Mouse (Mus musculus) liver, embryonic 11.5 days (tissue): ENCODE data around the gene Cnksr3. TPM values are rescaled to one million over a fixed set of nuclear protein-coding genes. Genes with fewer than 3 reads are reported as not detected.

ENCODE experiments used
- ATAC-seq: fragments of 200-750 bp; cut with Nextera tagmentation; replicated peaks from 2 replicates; pipeline ENCODE4 v1.8.0; 2017; ENCODE audit warnings: moderate number of reproducible peaks, mild to moderate bottlenecking, moderate TSS enrichment, moderate library complexity; ENCODE audit not compliant: low FRiP score
- DNase-seq: peaks from one replicate; pipeline ENCODE4 v3.0.0-alpha.2; 2017; ENCODE audit warnings: low spot score
- H3K27ac ChIP-seq: fragments of 300-500 bp; sonication (generic); 2 replicates; pipeline ENCODE4 v1.5.1; 2014; ENCODE audit warnings: mild to moderate bottlenecking, low read depth, low read length, control low read depth
- H3K27me3 ChIP-seq: fragments of 300-500 bp; sonication (generic); replicated peaks from 2 replicates; pipeline ENCODE4 v1.6.1; 2014; ENCODE audit warnings: low read length, mixed read lengths; ENCODE audit not compliant: control insufficient read depth, insufficient read depth
- H3K36me3 ChIP-seq: fragments of 300-500 bp; sonication (generic); 2 replicates; pipeline ENCODE4 v1.6.1; 2014; ENCODE audit warnings: mild to moderate bottlenecking, low read length, moderate library complexity, mixed read lengths; ENCODE audit not compliant: control insufficient read depth, insufficient read depth
- H3K4me1 ChIP-seq: fragments of 300-500 bp; sonication (generic); replicated peaks from 2 replicates; pipeline ENCODE4 v1.6.1; 2014; ENCODE audit warnings: low read length, mixed read lengths; ENCODE audit not compliant: control insufficient read depth, insufficient read depth
- H3K4me2 ChIP-seq: fragments of 300-500 bp; sonication (generic); 2 replicates; pipeline ENCODE4 v1.6.1; 2014; ENCODE audit warnings: mild to moderate bottlenecking, control low read depth, moderate library complexity
- H3K4me3 ChIP-seq: fragments of 300-500 bp; sonication (generic); 2 replicates; pipeline ENCODE4 v1.5.1; 2014; ENCODE audit warnings: low read depth, low read length, control low read depth
- H3K9ac ChIP-seq: fragments of 300-500 bp; sonication (generic); 2 replicates; pipeline ENCODE4 v1.6.1; 2014; ENCODE audit warnings: low read depth, low read length, control low read depth
- H3K9me3 ChIP-seq: fragments of 300-500 bp; sonication (generic); 2 replicates; pipeline ENCODE4 v1.6.1; 2016; ENCODE audit warnings: low read length, inconsistent platforms, mixed read lengths; ENCODE audit not compliant: control insufficient read depth
- WGBS: fragments of 180-500 bp; shearing (Covaris S2); extraction: QIAGEN DNeasy Blood & Tissue Kit; methylation state at CpG from one replicate; pipeline ENCODE4 v1.1.7; 2014; 5-methylcytosine and 5-hydroxymethylcytosine counted together
- polyA plus RNA-seq: library from polyadenylated mRNA; unstranded; fragments of >200 nt; fragmentation: Nextera tagmentation; extraction: Ambion mirVana; gene quantifications from 2 replicates; pipeline ENCODE4 v1.2.1, GENCODE M21; 2014

The Cnksr3 gene
- polyA plus RNA-seq, 1 experiment from 2014 or later = 8.7 TPM

DNA sequence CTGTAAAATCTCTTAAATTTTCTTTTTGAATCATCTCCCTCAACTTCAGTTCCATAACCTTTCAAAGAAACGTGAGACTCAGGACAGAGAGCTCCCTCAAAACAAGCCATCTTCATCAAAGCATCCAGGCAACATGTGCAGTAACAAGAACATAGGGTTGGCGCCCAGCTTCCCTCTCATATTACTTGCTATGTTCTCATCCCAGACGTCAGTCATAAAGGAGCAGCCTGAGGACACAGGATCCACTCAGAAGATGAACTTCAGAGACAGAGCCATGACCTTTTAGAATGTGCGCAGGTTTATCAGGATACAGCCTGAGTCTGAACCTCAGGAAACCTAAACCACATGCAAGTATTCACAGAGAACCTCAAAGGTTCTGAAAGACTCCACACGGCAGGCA, 97.2 kb downstream of the Cnksr3 start:
- H3K9me3 ChIP-seq = no peaks in the 10 kb centered on the region
- H3K4me2 ChIP-seq = no peak overlapping the region
- WGBS = 80% methylated on average over 5 of the region's 5 CpGs
- no peak overlapping the region for H3K9ac ChIP-seq
- no peaks in the 10 kb centered on the region; the same call in none of the 2 replicates for H3K4me1 ChIP-seq
- peaks cover under 1% of the 10 kb centered on the region; the same call in 1 of the 2 replicates for H3K36me3 ChIP-seq
- H3K4me3 ChIP-seq = no peak overlapping the region
- no peaks in the 10 kb centered on the region for H3K27me3 ChIP-seq
- no peak overlapping the region for H3K27ac ChIP-seq
- DNase-seq (no peak), ATAC-seq (no peak)

DNA sequence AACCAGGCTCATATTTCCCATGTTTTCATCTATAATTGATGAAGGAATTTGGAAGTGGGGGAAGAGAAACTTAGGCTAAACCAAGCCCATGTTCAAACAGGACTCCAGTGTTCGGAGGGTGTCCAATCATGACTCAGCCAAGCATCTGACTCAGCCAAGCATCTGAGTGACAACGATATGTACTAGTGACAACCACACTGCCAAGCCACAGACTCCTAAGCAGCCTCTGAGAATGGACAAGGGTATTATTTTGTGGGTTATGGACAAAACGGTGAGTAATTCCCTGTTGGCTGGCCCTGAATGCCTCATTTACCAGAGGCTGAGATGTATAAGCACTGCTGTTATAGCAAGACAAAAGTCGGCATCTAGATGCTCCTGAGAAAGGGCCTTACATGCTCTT, 98.3 kb downstream of the Cnksr3 start:
- ATAC-seq (no peak), DNase-seq (no peak)
- H3K27me3 ChIP-seq = no peaks in the 10 kb centered on the region
- WGBS = 87% methylated on average over 4 of the region's 4 CpGs
- H3K4me2 ChIP-seq = no peak overlapping the region
- H3K4me3 ChIP-seq = no peak overlapping the region
- H3K27ac ChIP-seq = no peak overlapping the region
- no peaks in the 10 kb centered on the region; the same call in none of the 2 replicates for H3K4me1 ChIP-seq
- no peaks in the 10 kb centered on the region for H3K9me3 ChIP-seq
- no peaks in the 10 kb centered on the region for H3K36me3 ChIP-seq
- H3K9ac ChIP-seq = no peak overlapping the region

DNA sequence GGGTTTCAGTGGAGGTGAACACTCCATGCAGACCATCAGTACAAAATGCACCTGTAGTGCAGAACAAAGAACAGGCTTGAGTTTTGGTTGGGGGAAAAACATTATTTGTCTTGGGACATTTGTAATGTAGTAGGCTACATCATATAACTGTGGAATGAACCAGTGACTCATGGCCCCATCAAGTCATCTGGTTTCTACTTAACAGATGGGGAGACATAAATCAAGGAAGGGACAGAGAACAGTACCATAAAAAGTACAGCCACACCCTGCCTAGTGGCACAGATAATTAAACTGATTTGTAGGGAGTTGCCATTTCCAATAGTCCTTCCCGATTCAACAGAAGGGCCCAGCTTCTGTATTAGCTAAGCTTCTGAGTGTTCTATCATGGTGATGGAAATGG, 98.9 kb downstream of the Cnksr3 start:
- no peak for ATAC-seq
- Histone ChIP-seq H3K27ac (no peak overlapping the region), H3K4me2 (no peak overlapping the region), H3K4me1 (no peaks in the 10 kb centered on the region; the same call in 1 of the 2 replicates), H3K9ac (no peak overlapping the region), H3K27me3 (no peaks in the 10 kb centered on the region), H3K36me3 (no peaks in the 10 kb centered on the region), H3K4me3 (no peak overlapping the region), H3K9me3 (no peaks in the 10 kb centered on the region)
- DNase-seq = no peak
- WGBS = 81% methylated on average over 1 of the region's 1 CpGs

DNA sequence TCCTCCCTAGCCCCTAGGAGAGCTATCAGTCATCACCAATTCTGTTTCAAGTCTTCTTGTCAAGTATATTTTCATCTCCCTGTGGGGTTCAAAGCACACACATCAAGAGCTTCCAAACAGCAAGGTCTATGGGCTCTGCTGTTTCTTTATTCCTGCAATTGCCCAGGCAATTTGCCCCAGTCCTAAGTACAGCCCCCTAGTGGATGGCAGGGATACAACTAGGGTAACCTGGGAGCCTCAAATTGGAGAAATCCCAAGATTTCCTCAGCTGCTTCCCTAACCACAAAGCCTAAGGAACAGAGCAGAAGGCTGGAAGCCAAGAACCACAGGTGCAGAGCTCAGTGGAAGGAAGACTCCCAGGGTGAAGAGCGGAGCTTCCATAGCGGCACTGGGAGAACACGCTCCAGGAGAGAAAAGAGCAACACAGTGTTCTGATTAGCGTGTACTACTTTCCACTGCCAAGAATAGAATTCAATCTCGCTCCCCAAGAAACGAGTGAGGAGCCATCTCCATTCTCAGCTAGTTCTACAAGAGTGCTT, 100.5 kb downstream of the Cnksr3 start:
- Histone ChIP-seq H3K4me2 (no peak overlapping the region), H3K9me3 (no peaks in the 10 kb centered on the region), H3K36me3 (no peaks in the 10 kb centered on the region), H3K4me3 (no peak overlapping the region), H3K27me3 (no peaks in the 10 kb centered on the region), H3K4me1 (no peaks in the 10 kb centered on the region), H3K27ac (no peak overlapping the region), H3K9ac (no peak overlapping the region)
- DNase-seq (no peak), ATAC-seq (no peak)
- WGBS = 81% methylated on average over 6 of the region's 6 CpGs

DNA sequence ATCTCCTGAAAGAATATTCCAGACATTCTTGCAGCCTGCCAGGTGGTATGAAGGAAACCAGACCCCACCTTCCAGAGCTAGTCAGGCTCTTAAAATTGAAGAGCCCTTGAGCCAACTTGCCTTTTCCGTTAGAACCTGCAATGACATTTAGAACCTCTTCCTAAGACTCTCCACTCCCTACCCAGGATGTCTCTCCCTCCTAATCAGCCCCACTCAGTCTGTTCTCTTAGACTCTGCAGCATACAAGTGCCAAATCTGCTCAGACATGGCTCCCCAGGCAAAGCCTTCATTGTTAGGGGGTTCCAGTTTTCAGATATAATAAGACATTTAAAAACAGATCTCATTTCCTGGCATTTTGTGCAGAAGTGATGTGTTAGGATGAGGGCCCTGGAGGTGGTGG, 108.2 kb downstream of the Cnksr3 start:
- H3K4me3 ChIP-seq = no peak overlapping the region
- no peaks in the 10 kb centered on the region for H3K4me1 ChIP-seq
- H3K9ac ChIP-seq = no peak overlapping the region
- no peak overlapping the region for H3K4me2 ChIP-seq
- WGBS = 63% methylated on average over 1 of the region's 1 CpGs
- H3K9me3 ChIP-seq = no peaks in the 10 kb centered on the region
- H3K27ac ChIP-seq = no peak overlapping the region
- ATAC-seq (no peak), DNase-seq (no peak)
- no peaks in the 10 kb centered on the region for H3K36me3 ChIP-seq
- H3K27me3 ChIP-seq = no peaks in the 10 kb centered on the region

DNA sequence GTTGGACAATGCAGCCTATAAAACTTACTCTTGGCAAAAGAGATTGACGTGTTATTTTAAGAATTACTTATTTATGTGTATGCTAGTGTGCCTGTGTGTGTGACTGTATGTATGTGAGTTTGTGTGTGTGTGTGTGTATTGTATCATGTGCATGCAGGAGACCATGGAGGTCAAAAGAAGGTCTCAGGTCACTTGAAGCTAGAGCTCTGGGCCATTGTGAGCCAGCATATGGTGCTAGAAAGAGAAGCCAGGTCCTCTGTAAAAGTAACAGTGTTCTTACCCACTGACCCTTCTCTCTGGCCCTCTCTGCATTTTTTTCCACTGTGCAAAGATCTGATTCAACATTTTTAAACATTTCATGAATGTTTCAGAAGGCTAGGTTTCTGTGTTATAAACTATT, 134.1 kb downstream of the Cnksr3 start:
- no peak for DNase-seq
- H3K4me1 ChIP-seq = no peaks in the 10 kb centered on the region
- H3K27me3 ChIP-seq = no peaks in the 10 kb centered on the region
- H3K4me2 ChIP-seq = no peak overlapping the region
- H3K4me3 ChIP-seq = no peak overlapping the region
- no peak for ATAC-seq
- no peaks in the 10 kb centered on the region for H3K9me3 ChIP-seq
- no peak overlapping the region for H3K9ac ChIP-seq
- H3K36me3 ChIP-seq = no peaks in the 10 kb centered on the region
- WGBS = 80% methylated on average over 1 of the region's 1 CpGs
- no peak overlapping the region for H3K27ac ChIP-seq

DNA sequence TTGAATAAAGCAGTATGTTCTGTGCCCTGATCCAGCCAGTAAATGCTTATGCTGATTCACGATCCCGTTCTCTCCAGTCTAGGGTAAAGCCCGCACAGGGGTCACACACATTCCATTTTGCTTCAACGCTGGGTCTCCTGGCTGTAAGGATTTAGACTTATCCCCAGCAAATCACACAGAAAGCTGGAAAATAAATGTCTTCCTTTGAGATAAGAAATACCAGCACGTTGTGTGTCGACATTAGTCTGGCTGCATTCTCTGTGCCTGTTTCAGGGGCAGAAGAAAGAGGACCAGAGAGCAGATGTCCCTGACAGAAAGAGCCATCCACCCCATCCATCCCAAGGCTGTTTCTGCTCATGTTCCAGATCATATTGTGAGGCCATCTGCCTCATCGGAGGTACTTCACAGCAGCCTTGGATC, 134.6 kb downstream of the Cnksr3 start:
- Histone ChIP-seq H3K27me3 (no peaks in the 10 kb centered on the region), H3K9ac (no peak overlapping the region), H3K4me3 (no peak overlapping the region), H3K27ac (no peak overlapping the region), H3K36me3 (no peaks in the 10 kb centered on the region), H3K4me1 (no peaks in the 10 kb centered on the region), H3K4me2 (no peak overlapping the region), H3K9me3 (no peaks in the 10 kb centered on the region)
- ATAC-seq = no peak
- 54% methylated on average over 7 of the region's 7 CpGs for whole genome bisulfite sequencing
- DNase-seq = no peak

GRCm38 (mm10) chr10:7076662-7077211, 135.3 kb downstream of the Cnksr3 start:
- Histone ChIP-seq H3K36me3 (no peaks in the 10 kb centered on the region), H3K4me2 (no peak overlapping the region), H3K9ac (no peak overlapping the region), H3K4me3 (no peak overlapping the region), H3K9me3 (no peaks in the 10 kb centered on the region), H3K27ac (no peak overlapping the region), H3K4me1 (no peaks in the 10 kb centered on the region), H3K27me3 (no peaks in the 10 kb centered on the region)
- ATAC-seq (no peak), DNase-seq (no peak)
- 48% methylated on average over 7 of the region's 8 CpGs for WGBS

GRCm38 (mm10) chr10:7076201-7076600, 135.8 kb downstream of the Cnksr3 start:
- DNase-seq (peak; percentile 35), ATAC-seq (no peak; the same call in 1 of the 2 replicates)
- Histone ChIP-seq H3K27me3 (no peaks in the 10 kb centered on the region), H3K9ac (no peak overlapping the region), H3K27ac (no peak overlapping the region), H3K4me3 (no peak overlapping the region), H3K36me3 (no peaks in the 10 kb centered on the region), H3K4me2 (no peak overlapping the region), H3K4me1 (no peaks in the 10 kb centered on the region), H3K9me3 (no peaks in the 10 kb centered on the region)
- 15% methylated on average over 8 of the region's 8 CpGs for WGBS
